Mouse (Mus musculus): ENCODE results near the gene Bglap.

DNA sequence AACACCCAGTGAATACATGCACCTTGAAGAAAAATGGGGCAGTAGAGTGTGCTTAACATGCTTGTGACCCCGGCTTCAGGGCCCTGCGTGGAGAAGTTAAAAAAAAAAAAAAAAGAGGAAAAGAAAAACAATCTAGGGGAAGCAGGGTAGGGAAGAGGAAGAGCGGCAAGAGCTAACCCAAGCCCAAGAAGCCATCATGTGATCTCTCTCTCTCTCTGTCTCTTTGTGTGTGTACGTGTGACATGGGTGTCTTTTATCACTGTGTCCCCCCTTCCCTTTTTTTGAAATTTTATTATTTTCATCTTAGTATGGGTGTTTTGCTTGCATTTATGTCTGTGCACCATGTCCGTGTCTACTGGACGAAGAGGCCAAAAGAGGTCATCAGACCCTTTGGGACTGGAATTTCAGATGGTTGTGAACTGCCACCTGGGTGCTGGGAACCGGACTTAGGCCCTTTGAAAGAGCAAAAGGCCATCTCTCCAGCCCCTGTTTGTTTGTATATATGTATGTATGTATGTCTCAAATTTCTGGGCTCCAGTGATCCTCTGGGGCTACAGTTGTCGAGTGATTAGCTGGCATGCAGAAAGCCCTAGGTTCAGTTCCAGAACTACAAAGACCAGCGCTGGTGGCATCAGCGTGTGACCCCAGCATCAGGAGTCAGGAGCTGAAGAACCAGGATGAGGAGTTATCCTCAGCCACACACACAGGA lies 19.4 kb upstream of the Bglap start:
- TF ChIP-seq POLR2A (IDR thresholded peaks at IDR 0.05; ENCODE audit: borderline replicate concordance, extremely low read depth, insufficient read depth, insufficient read length, poor library complexity, severe bottlenecking) (no peak), CTCF (IDR thresholded peaks at IDR 0.05; ENCODE audit: borderline replicate concordance, extremely low read depth, insufficient read depth, insufficient read length) (no peak)

Measured in brain, embryonic 14.5 days (tissue).